Mouse (Mus musculus): Measurements from ENCODE around the gene Gpx2. TPM values are rescaled to one million over a fixed set of nuclear protein-coding genes. Genes with fewer than 3 reads are reported as not detected.

Gpx2 gene
- polyA plus RNA-seq, 1 experiment: not detected

GRCm38 (mm10) chr12:76822651-76823041 is 27.3 kb upstream of the Gpx2 start, which contains the start of gene Rab15:
Gene Rab15 (minus strand): TSS chr12:76822908.
- H3K4me3 ChIP-seq (ENCODE audit: insufficient read depth, low read depth, low read length): peak within 1 kb of the TSS; percentile 83
- peak; percentile 24; the same call in 1 of the 2 replicates for TF ChIP-seq POLR2A (IDR thresholded peaks at IDR 0.05; ENCODE audit: insufficient read depth, low read depth, low read length)
- TF ChIP-seq CTCF (IDR thresholded peaks at IDR 0.05; ENCODE audit: insufficient read depth, low read depth, low read length): no peak
- H3K27ac ChIP-seq (ENCODE audit: insufficient read depth, low read depth, low read length): 0 out of 2 replicates have a peak within 1 kb of the TSS, but pooled peaks have one; percentile 16
- 7% methylated on average over 16 of the region's 17 CpGs for WGBS
- peaks cover 34% of the 10 kb centered on the region for H3K4me1 ChIP-seq (ENCODE audit: control insufficient read depth, insufficient read depth, low read length)

GRCm38 (mm10) chr12:76822002-76822650 is 26.8 kb upstream of the Gpx2 start:
- peaks cover 34% of the 10 kb centered on the region for H3K4me1 ChIP-seq (ENCODE audit: control insufficient read depth, insufficient read depth, low read length)
- TF ChIP-seq POLR2A (IDR thresholded peaks at IDR 0.05; ENCODE audit: insufficient read depth, low read depth, low read length) (peak; percentile 63; the same call in 1 of the 2 replicates), CTCF (IDR thresholded peaks at IDR 0.05; ENCODE audit: insufficient read depth, low read depth, low read length) (no peak)
- WGBS: 2% methylated on average over 65 of the region's 66 CpGs
- H3K27ac ChIP-seq (ENCODE audit: insufficient read depth, low read depth, low read length): no peak overlapping the region
- peak overlapping the region; percentile 83 for H3K4me3 ChIP-seq (ENCODE audit: insufficient read depth, low read depth, low read length)

GRCm38 (mm10) chr12:76820615-76821014 is 25.3 kb upstream of the Gpx2 start:
- Histone ChIP-seq H3K4me3 (ENCODE audit: insufficient read depth, low read depth, low read length) (no peak overlapping the region), H3K4me1 (ENCODE audit: control insufficient read depth, insufficient read depth, low read length) (peaks cover 34% of the 10 kb centered on the region), H3K27ac (ENCODE audit: insufficient read depth, low read depth, low read length) (no peak overlapping the region)
- TF ChIP-seq CTCF (IDR thresholded peaks at IDR 0.05; ENCODE audit: insufficient read depth, low read depth, low read length) (no peak), POLR2A (IDR thresholded peaks at IDR 0.05; ENCODE audit: insufficient read depth, low read depth, low read length) (no peak)
- WGBS: 58% methylated on average over 4 of the region's 4 CpGs

GRCm38 (mm10) chr12:76819816-76820215 is 24.5 kb upstream of the Gpx2 start:
- WGBS: 68% methylated on average over 6 of the region's 6 CpGs
- H3K4me3 ChIP-seq (ENCODE audit: insufficient read depth, low read depth, low read length): no peak overlapping the region
- TF ChIP-seq POLR2A (IDR thresholded peaks at IDR 0.05; ENCODE audit: insufficient read depth, low read depth, low read length) (no peak), CTCF (IDR thresholded peaks at IDR 0.05; ENCODE audit: insufficient read depth, low read depth, low read length) (no peak)
- no peak overlapping the region for H3K27ac ChIP-seq (ENCODE audit: insufficient read depth, low read depth, low read length)
- H3K4me1 ChIP-seq (ENCODE audit: control insufficient read depth, insufficient read depth, low read length): peaks cover 30% of the 10 kb centered on the region

- H3K27ac ChIP-seq (ENCODE audit: insufficient read depth, low read depth, low read length): no peak overlapping the region
- no peak overlapping the region for H3K4me3 ChIP-seq (ENCODE audit: insufficient read depth, low read depth, low read length)
- TF ChIP-seq POLR2A (IDR thresholded peaks at IDR 0.05; ENCODE audit: insufficient read depth, low read depth, low read length) (no peak), CTCF (IDR thresholded peaks at IDR 0.05; ENCODE audit: insufficient read depth, low read depth, low read length) (no peak)
- H3K4me1 ChIP-seq (ENCODE audit: control insufficient read depth, insufficient read depth, low read length): peaks cover 23% of the 10 kb centered on the region
- WGBS: 84% methylated on average over 9 of the region's 9 CpGs
These were observed 23.6 kb upstream of the Gpx2 start for GRCm38 (mm10) chr12:76818908-76819307.

GRCm38 (mm10) chr12:76818120-76818519 is 22.8 kb upstream of the Gpx2 start:
- TF ChIP-seq POLR2A (IDR thresholded peaks at IDR 0.05; ENCODE audit: insufficient read depth, low read depth, low read length) (no peak), CTCF (IDR thresholded peaks at IDR 0.05; ENCODE audit: insufficient read depth, low read depth, low read length) (no peak)
- Histone ChIP-seq H3K4me1 (ENCODE audit: control insufficient read depth, insufficient read depth, low read length) (peaks cover 23% of the 10 kb centered on the region), H3K27ac (ENCODE audit: insufficient read depth, low read depth, low read length) (no peak overlapping the region), H3K4me3 (ENCODE audit: insufficient read depth, low read depth, low read length) (no peak overlapping the region)
- WGBS: 81% methylated on average over 4 of the region's 4 CpGs

GRCm38 (mm10) chr12:76817176-76817575 is 21.8 kb upstream of the Gpx2 start:
- TF ChIP-seq CTCF (IDR thresholded peaks at IDR 0.05; ENCODE audit: insufficient read depth, low read depth, low read length) (0 out of 2 replicates have a peak, but pooled peaks have one; percentile 5), POLR2A (IDR thresholded peaks at IDR 0.05; ENCODE audit: insufficient read depth, low read depth, low read length) (no peak)
- WGBS: 80% methylated on average over 4 of the region's 4 CpGs
- Histone ChIP-seq H3K4me1 (ENCODE audit: control insufficient read depth, insufficient read depth, low read length) (peaks cover 19% of the 10 kb centered on the region), H3K4me3 (ENCODE audit: insufficient read depth, low read depth, low read length) (no peak overlapping the region), H3K27ac (ENCODE audit: insufficient read depth, low read depth, low read length) (no peak overlapping the region)

- no peak overlapping the region for H3K4me3 ChIP-seq (ENCODE audit: insufficient read depth, low read depth, low read length)
- WGBS: 66% methylated on average over 4 of the region's 4 CpGs
- TF ChIP-seq POLR2A (IDR thresholded peaks at IDR 0.05; ENCODE audit: insufficient read depth, low read depth, low read length): no peak
- no peak for TF ChIP-seq CTCF (IDR thresholded peaks at IDR 0.05; ENCODE audit: insufficient read depth, low read depth, low read length)
- H3K4me1 ChIP-seq (ENCODE audit: control insufficient read depth, insufficient read depth, low read length): peaks cover 16% of the 10 kb centered on the region
- no peak overlapping the region for H3K27ac ChIP-seq (ENCODE audit: insufficient read depth, low read depth, low read length)
These were observed 21.4 kb upstream of the Gpx2 start for GRCm38 (mm10) chr12:76816720-76817119.

- WGBS: 88% methylated on average over 2 of the region's 2 CpGs
- Histone ChIP-seq H3K4me3 (ENCODE audit: insufficient read depth, low read depth, low read length) (no peak overlapping the region), H3K27ac (ENCODE audit: insufficient read depth, low read depth, low read length) (no peak overlapping the region), H3K4me1 (ENCODE audit: control insufficient read depth, insufficient read depth, low read length) (peaks cover 2% of the 10 kb centered on the region; the same call in 1 of the 2 replicates)
- TF ChIP-seq POLR2A (IDR thresholded peaks at IDR 0.05; ENCODE audit: insufficient read depth, low read depth, low read length): no peak
These were observed 18.8 kb upstream of the Gpx2 start for GRCm38 (mm10) chr12:76814120-76814519.

All from olfactory bulb, adult 2 months (tissue).